Mouse (Mus musculus) G1E-ER4 (cell line): ENCODE results near the gene Stil. TPM values are rescaled to one million over a fixed set of nuclear protein-coding genes. Genes with fewer than 3 reads are reported as not detected.

Experiments used
- GATA1 ChIP-seq: IDR thresholded peaks from one replicate; pipeline ENCODE4 v1.8.0; 2012; ENCODE audit warnings: low read length, inconsistent platforms
- polyA plus RNA-seq: library from polyadenylated mRNA; stranded (reverse); fragments of >175 nt; gene quantifications from 2 replicates; pipeline ENCODE4 v1.2.3, GENCODE M21; 2012

Gene Stil
- polyA plus RNA-seq, 1 experiment, result 3.3 TPM

DNA sequence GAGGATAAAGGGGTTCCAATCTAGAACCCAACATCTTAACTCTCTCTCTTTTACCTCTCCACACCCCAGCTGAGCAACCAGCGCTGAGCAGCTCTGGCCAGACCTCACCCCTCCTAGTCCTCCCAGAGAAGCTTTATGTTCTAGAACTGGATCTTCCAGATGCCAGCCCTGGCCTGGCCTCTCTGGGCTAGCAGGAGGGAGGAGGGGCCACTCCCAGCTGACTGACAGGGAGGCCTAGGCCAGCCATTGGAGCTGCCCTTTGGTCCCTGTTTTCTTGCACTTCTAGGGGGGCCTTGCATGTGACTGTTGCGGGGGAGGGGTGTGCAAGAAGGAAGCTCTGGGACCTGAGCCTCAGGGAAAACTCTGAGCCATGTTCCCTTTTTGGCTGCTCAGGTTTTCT is 90.6 kb downstream of the Stil start:
- no peak for TF ChIP-seq GATA1

DNA sequence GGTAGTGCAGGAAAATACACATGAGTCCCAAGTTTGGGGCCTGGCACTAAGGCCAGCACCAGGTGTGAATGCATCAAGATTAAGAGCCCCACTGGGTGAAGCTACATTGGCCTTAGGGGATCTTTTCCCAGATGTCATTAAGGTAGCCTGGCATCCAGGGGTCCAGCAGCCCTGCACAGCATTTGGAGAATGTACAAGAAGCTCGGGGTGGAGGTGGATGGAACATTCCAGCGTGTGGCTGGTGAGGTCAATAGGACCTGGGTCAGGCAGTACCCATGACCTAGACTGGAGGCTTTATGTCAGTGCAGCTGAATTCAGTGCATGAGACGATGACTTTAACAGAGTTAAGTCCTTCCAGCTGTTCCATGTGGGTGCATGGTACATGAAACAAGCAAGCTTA is 91.8 kb downstream of the Stil start:
- TF ChIP-seq GATA1, result no peak

Other genes with a start within 250 kb of the Stil start
- gene Gm12830, start 178.4 kb upstream of the Stil start, polyA plus RNA-seq, result not detected in 2 replicates
- gene Foxd2, start 91.3 kb upstream of the Stil start, polyA plus RNA-seq, result 2.2 and 2.3 TPM in 2 replicates
- gene Foxe3, start 74.1 kb upstream of the Stil start, polyA plus RNA-seq, result not detected in 2 replicates
- 32.9 and 51.4 TPM in 2 replicates for gene Cmpk1, start 12.9 kb upstream of the Stil start, polyA plus RNA-seq
- gene Tal1, start 56.3 kb downstream of the Stil start, polyA plus RNA-seq, result 212 and 260 TPM in 2 replicates
- not detected in 2 replicates for gene Pdzk1ip1, start 88.5 kb downstream of the Stil start, polyA plus RNA-seq
- not detected in 2 replicates for gene Cyp4x1, start 134.1 kb downstream of the Stil start, polyA plus RNA-seq
- not detected in 2 replicates for gene Cyp4a29, start 241.9 kb downstream of the Stil start, polyA plus RNA-seq